Mouse (Mus musculus) CH12.LX (cell line): Measurements from ENCODE around the gene Dtd1. TPM values are rescaled to one million over a fixed set of nuclear protein-coding genes. Genes with fewer than 3 reads are reported as not detected.
"Not testable (repeated sequence)": the region's sequence is repeated elsewhere in the genome, so short reads cannot be mapped to it uniquely, and the experiment has no call there.

ENCODE experiments used
- DNase-seq: peaks from one replicate; pipeline ENCODE4 v3.0.0-alpha.2; 2013; ENCODE audit errors: extremely low read depth
- H3K27ac ChIP-seq: 2 replicates; pipeline ENCODE4 v1.5.1; 2012; ENCODE audit warnings: low read depth, mild to moderate bottlenecking, control low read depth, moderate library complexity; ENCODE audit not compliant: insufficient read depth
- H3K27me3 ChIP-seq: replicated peaks from 2 replicates; pipeline ENCODE3; 2012; ENCODE audit warnings: inconsistent platforms
- H3K36me3 ChIP-seq, 2 experiments: replicated peaks in 1 of 2; 2 replicates each; pipeline versions ENCODE3 to v1.6.1; 2012; ENCODE audit warnings: inconsistent platforms in 1 of 2, low read length in 1 of 2, mild to moderate bottlenecking in 1 of 2, mixed read lengths in 1 of 2, moderate library complexity in 1 of 2; ENCODE audit not compliant: control insufficient read depth in 1 of 2, insufficient read depth in 1 of 2
- H3K4me1 ChIP-seq, 2 experiments: 2 replicates each; pipeline ENCODE4 v1.6.1; 2012; ENCODE audit warnings: inconsistent platforms in 1 of 2, moderate library complexity in 1 of 2; ENCODE audit not compliant: insufficient read depth in 2 of 2, control insufficient read depth in 1 of 2
- H3K4me2 ChIP-seq: 2 replicates; pipeline ENCODE4 v1.6.1; 2012; ENCODE audit warnings: low read depth, mild to moderate bottlenecking, control low read depth; ENCODE audit not compliant: poor library complexity, insufficient read depth, severe bottlenecking
- H3K4me3 ChIP-seq, 3 experiments: fragments of 150-350 bp in 1 of 3; sonication (generic) in 1 of 3; replicated peaks in 1 of 3; 2 replicates each; pipeline versions ENCODE3 to v1.5.1; 2011 to 2012; ENCODE audit warnings: low read depth in 2 of 3, low read length in 2 of 3, mild to moderate bottlenecking in 2 of 3, moderate library complexity in 2 of 3, control low read depth in 1 of 3, improper control_type of control experiment in 1 of 3, inconsistent platforms in 1 of 3, mixed read lengths in 1 of 3; ENCODE audit not compliant: poor library complexity in 1 of 3
- H3K79me2 ChIP-seq: replicated peaks from 2 replicates; pipeline ENCODE4 v1.6.1; 2012; ENCODE audit warnings: mild to moderate bottlenecking, moderate library complexity; ENCODE audit not compliant: control insufficient read depth, poor library complexity, insufficient read depth, severe bottlenecking; ENCODE audit errors: extremely low read depth
- H3K9ac ChIP-seq: 2 replicates; pipeline ENCODE4 v1.6.1; 2012; ENCODE audit warnings: low read depth, mild to moderate bottlenecking, control low read depth, moderate library complexity; ENCODE audit not compliant: insufficient read depth
- H3K9me3 ChIP-seq: replicated peaks from 2 replicates; pipeline ENCODE3; 2012; ENCODE audit warnings: low read length, inconsistent platforms, mixed read lengths
- CTCF ChIP-seq, 2 experiments: IDR thresholded peaks in 1 of 2; conservative IDR thresholded peaks in 1 of 2; 2 replicates each; pipeline ENCODE4 v1.5.1; 2011 to 2012; ENCODE audit warnings: low read depth in 2 of 2, low read length in 2 of 2, improper control_type of control experiment in 1 of 2, inconsistent platforms in 1 of 2, mild to moderate bottlenecking in 1 of 2, moderate library complexity in 1 of 2
- E2F4 ChIP-seq: IDR thresholded peaks from 2 replicates; pipeline ENCODE4 v1.6.1; 2011; ENCODE audit warnings: low read depth, low read length, improper control_type of control experiment; ENCODE audit not compliant: insufficient replicate concordance
- ETS1 ChIP-seq: conservative IDR thresholded peaks from 2 replicates; pipeline ENCODE4 v1.6.1; 2012; ENCODE audit warnings: low read depth, mild to moderate bottlenecking, inconsistent platforms, low read length, improper control_type of control experiment, moderate library complexity
- HCFC1 ChIP-seq: IDR thresholded peaks from 2 replicates; pipeline ENCODE4 v1.6.1; 2012; ENCODE audit warnings: low read depth, mild to moderate bottlenecking, inconsistent platforms, low read length, improper control_type of control experiment
- JUND ChIP-seq: conservative IDR thresholded peaks from 2 replicates; pipeline ENCODE4 v1.6.1; 2011; ENCODE audit warnings: low read depth, low read length, improper control_type of control experiment
- MAFK ChIP-seq: IDR thresholded peaks from 2 replicates; pipeline ENCODE4 v1.6.1; 2011; ENCODE audit warnings: low read length, improper control_type of control experiment; ENCODE audit not compliant: insufficient replicate concordance
- MEF2A ChIP-seq: IDR thresholded peaks from 2 replicates; pipeline ENCODE4 v1.6.1; 2014; ENCODE audit warnings: low read depth, mild to moderate bottlenecking, inconsistent platforms, low read length, improper control_type of control experiment, borderline replicate concordance
- MYC ChIP-seq: IDR thresholded peaks from 2 replicates; pipeline ENCODE4 v1.6.1; 2011; ENCODE audit warnings: low read depth, mild to moderate bottlenecking, improper control_type of control experiment, low read length
- NELFE ChIP-seq: IDR thresholded peaks from 2 replicates; pipeline ENCODE4 v1.6.1; 2011; ENCODE audit warnings: low read depth, low read length, improper control_type of control experiment
- POLR2A ChIP-seq: IDR thresholded peaks from 2 replicates; pipeline ENCODE4 v1.6.1; 2011; ENCODE audit warnings: low read depth, mild to moderate bottlenecking, improper control_type of control experiment, low read length
- RAD21 ChIP-seq: IDR thresholded peaks from 2 replicates; pipeline ENCODE4 v1.6.1; 2011; ENCODE audit warnings: low read depth, mild to moderate bottlenecking, low read length, improper control_type of control experiment, moderate library complexity
- RCOR1 ChIP-seq: conservative IDR thresholded peaks from 2 replicates; pipeline ENCODE4 v1.6.1; 2012; ENCODE audit warnings: low read depth, mild to moderate bottlenecking, inconsistent platforms, low read length, improper control_type of control experiment
- TBP ChIP-seq: conservative IDR thresholded peaks from 2 replicates; pipeline ENCODE4 v1.6.1; 2011; ENCODE audit warnings: low read depth, low read length, improper control_type of control experiment
- TCF12 ChIP-seq: IDR thresholded peaks from 2 replicates; pipeline ENCODE4 v1.6.1; 2014; ENCODE audit warnings: low read depth, mild to moderate bottlenecking, inconsistent platforms, low read length, improper control_type of control experiment
- ZMIZ1 ChIP-seq: IDR thresholded peaks from 2 replicates; pipeline ENCODE4 v1.6.1; 2012; ENCODE audit warnings: low read depth, mild to moderate bottlenecking, inconsistent platforms, low read length, improper control_type of control experiment
- dilution Hi-C: fragments of 300-500 bp; cut with MboI; formaldehyde crosslinking; loops from 2 replicates; pipeline ENCODE4 v1.14.3; 2020; ENCODE audit warnings: low sequenced_read_pairs; ENCODE audit not compliant: extremely low pct_unique_long_range_greater_than_20kb, extremely low pct_ligation_motif_present
- in situ Hi-C: fragments of 300-500 bp; cut with MboI; formaldehyde crosslinking; loops from 3 replicates; pipeline ENCODE4 v1.14.3; 2019; ENCODE audit warnings: low sequenced_read_pairs, low pct_ligation_motif_present, low pct_unique_long_range_greater_than_20kb, mixed read lengths
- polyA plus RNA-seq: library from polyadenylated mRNA; unstranded; fragments of >175 nt; gene quantifications from 2 replicates; pipeline ENCODE4 v1.2.1, GENCODE M21; 2012; ENCODE audit warnings: low read depth; ENCODE audit not compliant: insufficient read length
- total RNA-seq, 2 experiments: library from RNA; depleted of rRNA; stranded (reverse); fragments of 300-350 nt in 1 of 2; fragments of >200 nt in 1 of 2; gene quantifications; 2 replicates each; pipeline ENCODE4 v1.2.3; 2012 to 2014

Gene Dtd1
- total and polyA plus RNA-seq, 3 experiments = 42.7 to 47.8 (median 43.3) TPM

DNA sequence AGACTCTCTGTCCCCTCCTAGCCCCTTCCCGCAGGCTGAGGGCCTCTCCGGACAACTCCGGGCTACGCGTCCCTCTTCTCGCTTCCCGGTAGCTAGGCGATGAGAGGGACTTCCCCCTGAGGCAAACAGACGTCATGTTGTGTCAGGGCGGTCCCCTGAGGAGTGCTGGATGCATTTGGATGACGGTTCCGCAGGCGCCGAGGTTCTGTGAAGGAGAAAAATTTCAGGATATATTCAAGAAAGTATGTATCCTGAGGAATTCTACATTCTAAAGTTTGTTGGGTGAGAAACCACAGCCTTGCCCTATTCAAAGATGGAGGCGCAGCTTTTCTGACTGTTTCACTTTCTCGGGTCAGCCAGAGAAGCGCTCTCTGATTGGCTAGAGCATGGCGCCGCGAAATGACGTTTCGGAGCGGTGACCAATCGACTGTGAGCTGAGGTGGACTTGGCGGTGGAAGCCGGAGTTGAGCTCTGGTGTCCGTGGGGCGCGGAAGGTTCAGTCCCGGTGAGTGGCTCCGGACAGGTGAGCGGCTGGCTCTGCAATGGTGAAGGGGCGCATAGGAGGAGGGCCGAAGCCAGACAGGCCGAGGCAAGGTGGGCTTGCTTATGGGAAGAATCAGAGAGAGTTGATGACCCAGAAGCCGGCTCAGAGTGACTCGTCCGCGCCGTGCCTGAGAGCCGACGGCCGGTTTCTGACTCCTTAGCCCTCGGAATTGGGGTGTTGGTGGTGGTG is 43.7 kb upstream of the Dtd1 start, which contains the start of gene Sec23b (continued):
- TF ChIP-seq RAD21 (no peak), ZMIZ1 (peak; percentile 81; the same call in 1 of the 2 replicates), MAFK (no peak; the same call in 1 of the 2 replicates), ETS1 (no peak; the same call in 1 of the 2 replicates), TCF12 (peak; percentile 83), HCFC1 (peak; percentile 90), NELFE (peak; percentile 89), E2F4 (peak; percentile 76; the same call in 1 of the 2 replicates), MEF2A (no peak), RCOR1 (no peak), POLR2A (peak; percentile 86), TBP (no peak; the same call in 1 of the 2 replicates)

DNA sequence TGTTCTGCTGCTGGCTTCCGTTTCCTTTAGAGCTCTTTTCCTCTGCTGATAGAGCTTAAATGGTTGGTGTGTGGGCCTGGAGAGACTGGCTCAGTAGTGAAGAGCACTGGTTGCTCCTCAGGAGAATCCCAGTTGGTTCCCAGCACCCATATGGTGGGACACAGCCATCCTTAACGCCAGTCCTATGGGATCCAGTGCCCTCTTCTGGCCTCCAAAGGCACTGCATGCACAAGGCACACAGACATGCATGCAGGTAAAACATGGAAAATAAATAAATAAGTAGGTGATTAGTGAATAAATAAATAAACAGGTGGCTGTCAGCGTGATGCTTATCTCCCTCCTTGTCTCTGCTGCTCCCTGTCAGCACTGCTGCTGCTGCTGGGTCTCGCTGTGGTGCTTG is 11.0 kb upstream of the Dtd1 start:
- Histone ChIP-seq H3K9me3 (peaks cover 6% of the 10 kb centered on the region), H3K27ac (no peak overlapping the region), H3K4me3 (no peak overlapping the region), H3K27me3 (no peaks in the 10 kb centered on the region), H3K4me2 (no peak overlapping the region), H3K79me2 (no peaks in the 10 kb centered on the region), H3K36me3 (peaks cover 59 to 73% of the 10 kb centered on the region in 2 experiments), H3K4me1 (peaks cover 0 to 6% of the 10 kb centered on the region in 2 experiments; a peak in 2 of 4 replicates), H3K9ac (no peak overlapping the region)
- no peak for DNase-seq
- TF ChIP-seq CTCF (conservative IDR thresholded peaks at IDR 0.05 in 1 of 2, IDR thresholded peaks at IDR 0.05 in 1 of 2; ENCODE audit: low read depth in 2 of 2, low read length in 2 of 2) (peak; percentile 21 to 32; a peak in 1 of 4 replicates), JUND (no peak)
- dilution Hi-C loops (no loop called here), in situ Hi-C loops (no loop called here)

DNA sequence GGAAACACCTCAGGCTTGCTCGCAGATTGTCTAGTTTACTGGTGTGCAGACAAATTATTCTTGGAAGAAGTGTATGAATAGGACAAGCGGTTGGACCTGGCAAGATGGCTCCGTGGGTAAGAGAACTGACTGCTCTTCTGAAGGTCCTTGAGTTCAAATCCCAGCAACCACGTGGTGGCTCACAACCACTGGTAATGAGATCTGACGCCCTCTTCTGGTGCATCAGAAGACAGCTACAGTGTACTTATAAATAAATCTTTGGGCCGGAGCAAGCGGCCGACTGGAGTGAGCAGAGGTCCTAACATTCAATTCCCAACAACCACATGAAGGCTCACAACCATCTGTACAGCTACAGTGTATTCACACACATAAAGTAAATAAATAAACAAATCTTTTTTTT is 6.7 kb upstream of the Dtd1 start:
- H3K4me3 ChIP-seq, H3K27me3 ChIP-seq, H3K9me3 ChIP-seq, H3K79me2 ChIP-seq, H3K4me2 ChIP-seq, in situ Hi-C loops, dilution Hi-C loops, H3K9ac ChIP-seq, H3K27ac ChIP-seq: not testable (repeated sequence)
- Histone ChIP-seq H3K4me1 (peaks cover 0 to 12% of the 10 kb centered on the region in 2 experiments; a peak in 2 of 4 replicates), H3K36me3 (peaks cover 20 to 40% of the 10 kb centered on the region in 2 experiments)
- TF ChIP-seq CTCF (conservative IDR thresholded peaks at IDR 0.05 in 1 of 2, IDR thresholded peaks at IDR 0.05 in 1 of 2; ENCODE audit: low read depth in 2 of 2, low read length in 2 of 2) (peak in 1 of 2 experiments; percentile 33; a peak in 1 of 4 replicates), MYC (peak; percentile 56; the same call in 1 of the 2 replicates)
- DNase-seq = peak; percentile 10
